Mouse (Mus musculus) testis, adult 2 months (tissue): ENCODE data around the gene Sinhcaf. TPM values are rescaled to one million over a fixed set of nuclear protein-coding genes. Genes with fewer than 3 reads are reported as not detected.
"Not testable (repeated sequence)": the region's sequence is repeated elsewhere in the genome, so short reads cannot be mapped to it uniquely, and the experiment has no call there.

Experiments
- H3K27ac ChIP-seq: fragments of 200-500 bp; 2 replicates; pipeline ENCODE4 v1.5.1; 2012; ENCODE audit warnings: low read depth, low read length; ENCODE audit not compliant: control insufficient read depth, insufficient read depth
- H3K27me3 ChIP-seq: fragments of 200-500 bp; 2 replicates; pipeline ENCODE4 v1.6.1; 2012; ENCODE audit warnings: mild to moderate bottlenecking, low read length, moderate library complexity; ENCODE audit not compliant: control insufficient read depth, insufficient read depth
- H3K36me3 ChIP-seq: fragments of 200-500 bp; 2 replicates; pipeline ENCODE4 v1.6.1; 2012; ENCODE audit warnings: mild to moderate bottlenecking, low read length; ENCODE audit not compliant: control insufficient read depth, insufficient read depth
- H3K4me1 ChIP-seq: fragments of 200-500 bp; 2 replicates; pipeline ENCODE4 v1.6.1; 2012; ENCODE audit warnings: low read length; ENCODE audit not compliant: control insufficient read depth, insufficient read depth
- H3K4me3 ChIP-seq: fragments of 200-500 bp; 2 replicates; pipeline ENCODE4 v1.5.1; 2012; ENCODE audit warnings: low read depth, mild to moderate bottlenecking, low read length, moderate library complexity, mixed read lengths; ENCODE audit not compliant: control insufficient read depth
- CTCF ChIP-seq: fragments of 200-500 bp; IDR thresholded peaks from 2 replicates; pipeline ENCODE4 v1.5.1; 2012; ENCODE audit warnings: low read depth, mild to moderate bottlenecking, inconsistent platforms, low read length, moderate library complexity; ENCODE audit not compliant: control insufficient read depth, insufficient read depth, insufficient replicate concordance
- POLR2A ChIP-seq: fragments of 200-500 bp; IDR thresholded peaks from 2 replicates; pipeline ENCODE4 v1.6.1; 2012; ENCODE audit warnings: low read depth, mild to moderate bottlenecking, inconsistent platforms, low read length, moderate library complexity; ENCODE audit not compliant: control insufficient read depth
- polyA plus RNA-seq: library from polyadenylated mRNA; depleted of rRNA; stranded (reverse); fragments of >200 nt; gene quantifications from 2 replicates; pipeline ENCODE4 v1.2.3, GENCODE M21; 2012; rRNA removed

Gene Sinhcaf
- 1.9 and 3.3 TPM in 2 replicates for polyA plus RNA-seq

DNA sequence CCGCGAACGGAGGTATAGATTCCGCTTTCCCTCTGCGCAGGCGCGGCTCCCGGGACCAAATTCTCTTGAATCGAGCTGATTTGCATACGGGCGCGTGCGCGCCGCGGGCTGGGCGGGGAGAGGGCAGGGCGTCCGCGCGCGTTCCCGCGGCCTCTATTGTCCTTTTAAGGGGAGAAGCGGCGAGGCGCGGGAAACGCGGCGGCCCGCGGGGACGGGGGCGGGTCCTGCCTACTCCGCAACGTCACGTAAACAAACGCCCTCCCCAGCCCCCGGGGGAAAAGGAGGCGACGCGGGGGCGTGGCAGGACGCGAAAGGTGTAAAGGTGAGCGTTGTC lies at the start of gene Sinhcaf:
TSS of gene Sinhcaf (minus strand) at position 59 of the 334 bp plus-strand sequence.
- Histone ChIP-seq H3K4me3 (peak within 1 kb of the TSS; percentile 87), H3K27me3 (no peaks in the 10 kb centered on the region), H3K27ac (peak within 1 kb of the TSS; percentile 69), H3K36me3 (no peaks in the 10 kb centered on the region), H3K4me1 (peaks cover 14% of the 10 kb centered on the region)
- TF ChIP-seq POLR2A (peak; percentile 54; the same call in 1 of the 2 replicates), CTCF (no peak)

DNA sequence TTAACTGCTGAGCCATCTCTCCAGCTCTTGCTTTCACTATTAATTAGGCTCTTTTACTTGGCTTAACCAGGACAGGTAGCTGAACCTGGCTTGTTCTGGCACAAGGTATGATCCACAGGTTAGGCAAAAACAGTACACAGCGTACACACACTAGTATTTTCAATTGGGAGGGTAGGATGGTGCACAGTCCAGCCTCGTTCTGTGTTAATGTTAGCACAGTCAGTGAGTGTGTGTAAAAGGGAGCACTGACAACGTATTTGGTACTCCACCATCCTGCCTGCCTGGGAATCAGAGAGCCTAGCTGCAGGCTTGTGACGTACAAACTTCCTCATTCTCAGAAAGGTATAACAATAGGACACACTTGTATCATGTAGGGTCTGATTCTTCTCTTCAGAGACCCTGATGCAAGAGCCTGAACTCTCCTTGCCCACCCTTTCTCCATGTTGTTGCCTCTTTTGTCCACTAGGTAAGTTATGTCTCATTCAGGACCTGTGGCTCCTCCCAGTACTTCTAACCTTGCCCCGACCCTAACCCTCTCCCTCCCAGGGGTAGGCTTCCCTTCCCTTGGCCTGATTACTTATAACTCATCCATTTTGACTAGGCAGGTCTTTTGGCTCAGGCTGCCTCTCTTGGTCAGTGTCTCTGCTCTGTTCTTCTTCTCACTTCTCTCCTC lies 48.2 kb upstream of the Sinhcaf start:
- H3K27ac ChIP-seq: no peak overlapping the region
- TF ChIP-seq POLR2A (no peak), CTCF (no peak)
- no peak overlapping the region for H3K4me3 ChIP-seq

DNA sequence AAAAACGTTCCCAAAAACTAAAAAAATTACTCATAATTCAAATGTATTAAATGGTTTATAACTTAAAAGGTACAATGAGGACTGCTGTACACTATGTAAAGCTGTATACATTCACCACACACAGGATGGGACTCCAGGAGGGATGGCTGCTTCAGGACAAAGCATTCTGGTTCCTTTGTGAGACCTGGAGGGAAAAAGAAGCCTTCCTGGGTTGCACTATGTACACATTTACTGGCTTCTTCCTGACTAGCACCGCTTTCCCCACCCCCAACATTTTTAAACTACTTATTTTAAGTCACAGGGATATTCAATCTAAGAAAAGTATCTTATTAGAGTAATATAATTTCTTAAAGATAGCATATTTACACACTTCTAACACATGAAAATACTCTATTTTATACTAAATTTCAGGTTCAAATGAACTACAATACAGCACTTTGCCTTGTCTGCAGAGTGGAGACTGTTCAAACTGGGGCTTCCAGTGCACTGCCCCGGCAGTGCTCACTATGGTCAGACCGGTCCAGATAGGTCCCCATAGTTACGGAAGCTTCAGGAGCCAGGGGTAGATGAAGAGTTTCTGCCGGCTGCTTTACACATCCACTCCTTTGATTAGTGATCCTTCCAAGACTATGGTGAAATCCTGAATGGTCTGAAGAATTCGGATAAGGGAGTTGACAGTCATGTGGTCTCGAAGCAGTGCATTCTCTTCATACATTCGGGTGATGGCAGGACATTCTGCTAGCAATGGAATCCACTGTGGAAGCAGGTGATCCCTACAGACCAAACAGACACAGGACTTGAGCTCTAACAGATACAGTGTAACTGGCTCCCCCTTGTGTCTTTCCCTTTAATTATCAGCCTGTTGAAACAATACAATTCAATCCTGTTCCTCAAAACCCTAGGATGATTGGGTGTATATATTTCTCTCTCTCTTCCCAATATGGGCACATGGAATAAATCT lies 47.1 kb upstream of the Sinhcaf start:
- Histone ChIP-seq H3K27me3 (no peaks in the 10 kb centered on the region), H3K36me3 (no peaks in the 10 kb centered on the region), H3K4me3 (no peak overlapping the region), H3K4me1 (no peaks in the 10 kb centered on the region), H3K27ac (no peak overlapping the region)
- TF ChIP-seq CTCF (no peak), POLR2A (no peak)

More for the DNA sequence above, 48.2 kb upstream of the Sinhcaf start:
- H3K36me3 ChIP-seq: no peaks in the 10 kb centered on the region
- H3K27me3 ChIP-seq: no peaks in the 10 kb centered on the region
- no peaks in the 10 kb centered on the region for H3K4me1 ChIP-seq

GRCm38 (mm10) chr6:148992373-148993116 lies 46.3 kb upstream of the Sinhcaf start:
- H3K4me3 ChIP-seq: no peak overlapping the region
- TF ChIP-seq POLR2A: no peak
- no peak for TF ChIP-seq CTCF
- no peaks in the 10 kb centered on the region for H3K36me3 ChIP-seq
- no peaks in the 10 kb centered on the region for H3K4me1 ChIP-seq
- no peaks in the 10 kb centered on the region for H3K27me3 ChIP-seq
- H3K27ac ChIP-seq: no peak overlapping the region

DNA sequence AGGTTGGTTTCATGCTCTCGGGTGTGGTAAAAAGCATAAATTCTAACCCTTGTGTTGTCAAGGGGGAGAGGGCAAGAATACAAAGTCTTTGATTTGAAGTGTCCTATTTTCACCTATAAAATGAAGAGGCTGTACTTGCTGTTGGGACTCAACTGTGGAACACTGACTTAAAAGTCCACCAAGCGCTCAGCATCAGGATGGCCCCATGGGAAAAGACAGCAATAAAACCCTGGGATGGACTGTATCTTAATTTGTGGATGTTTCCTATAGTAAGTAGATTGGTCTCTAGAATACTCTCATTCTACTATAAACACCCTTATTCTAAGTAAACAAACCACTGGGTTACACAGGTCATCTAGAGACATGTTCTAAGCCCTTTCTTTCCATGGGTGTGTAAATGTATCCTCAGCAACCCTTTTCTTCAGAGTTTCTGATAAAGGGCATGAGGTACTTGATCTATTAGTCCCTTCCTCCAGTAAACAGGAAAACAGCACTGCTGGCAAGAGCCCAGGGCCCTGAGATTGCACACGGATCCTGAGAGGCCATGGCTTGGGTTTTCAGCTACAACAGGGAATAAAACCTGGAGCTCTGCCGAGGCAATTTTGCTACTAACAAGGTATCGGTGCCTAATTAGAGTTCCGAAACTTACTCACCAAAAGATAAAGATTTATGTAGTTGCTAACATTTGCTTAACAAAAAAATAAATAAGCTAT lies 45.5 kb upstream of the Sinhcaf start:
- Histone ChIP-seq H3K27ac (no peak overlapping the region), H3K4me3 (no peak overlapping the region), H3K4me1 (no peaks in the 10 kb centered on the region), H3K27me3 (no peaks in the 10 kb centered on the region), H3K36me3 (no peaks in the 10 kb centered on the region)
- TF ChIP-seq CTCF (no peak), POLR2A (no peak)

- H3K27ac ChIP-seq, H3K36me3 ChIP-seq, H3K4me3 ChIP-seq, H3K4me1 ChIP-seq, H3K27me3 ChIP-seq: not testable (repeated sequence)
Measured at GRCm38 (mm10) chr6:148989792-148990491, 43.7 kb upstream of the Sinhcaf start.
